Mouse (Mus musculus) layer of hippocampus, adult 9-11 months (tissue): ENCODE results near the gene Trim14.
A peak's percentile ranks its signal among the peaks of the same experiment; 100 is the strongest.

Source experiments
- DNase-seq: peaks from one replicate; pipeline ENCODE4 v3.0.0; 2022

Trim14 gene

DNA sequence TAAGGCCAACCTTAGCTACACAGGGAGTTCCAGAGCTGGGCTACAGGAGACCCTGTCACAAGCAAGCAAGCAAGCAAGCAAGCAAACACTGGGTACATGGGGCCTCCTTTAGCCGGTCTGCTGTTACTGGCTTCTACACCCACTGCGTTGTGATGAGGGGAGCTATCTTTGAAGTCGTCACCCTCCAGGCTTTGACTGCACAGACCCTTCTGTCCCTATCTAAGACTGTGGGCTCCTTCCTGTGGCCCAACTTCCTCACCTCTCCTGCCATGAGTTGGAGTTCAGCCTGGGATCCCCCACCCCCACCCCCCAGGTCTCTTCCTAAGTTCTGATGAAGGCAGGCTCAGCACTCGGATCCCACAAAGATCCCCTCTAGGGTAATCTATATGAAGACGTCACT lies 26.1 kb upstream of the Trim14 start:
- no peak for DNase-seq

GRCm38 (mm10) chr4:46560069-46560705 lies 24.2 kb upstream of the Trim14 start:
- no peak for DNase-seq

GRCm38 (mm10) chr4:46558672-46559667 lies 23.0 kb upstream of the Trim14 start:
- no peak for DNase-seq

DNA sequence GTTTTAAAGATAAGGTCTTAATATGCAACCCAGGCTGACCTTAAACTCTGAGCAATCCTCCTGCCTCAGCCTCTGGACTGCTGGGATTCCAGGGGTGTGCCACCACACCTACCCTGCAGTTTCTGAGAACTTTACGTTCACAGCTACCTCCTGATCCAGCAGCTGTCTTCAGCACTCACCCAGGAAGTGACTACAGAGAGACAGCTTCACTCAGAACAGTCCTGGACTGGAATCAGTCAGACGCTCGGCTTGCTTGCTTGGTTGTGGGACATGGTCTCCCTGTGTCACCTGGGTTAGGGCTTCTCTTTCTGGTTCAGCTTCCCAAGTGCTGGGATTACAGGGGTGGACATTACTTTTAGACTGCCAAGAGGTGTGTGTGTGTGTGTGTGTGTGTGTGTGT lies 21.0 kb upstream of the Trim14 start:
- no peak for DNase-seq

- DNase-seq, result no peak
Observed at GRCm38 (mm10) chr4:46555762-46556161, 19.8 kb upstream of the Trim14 start.

DNA sequence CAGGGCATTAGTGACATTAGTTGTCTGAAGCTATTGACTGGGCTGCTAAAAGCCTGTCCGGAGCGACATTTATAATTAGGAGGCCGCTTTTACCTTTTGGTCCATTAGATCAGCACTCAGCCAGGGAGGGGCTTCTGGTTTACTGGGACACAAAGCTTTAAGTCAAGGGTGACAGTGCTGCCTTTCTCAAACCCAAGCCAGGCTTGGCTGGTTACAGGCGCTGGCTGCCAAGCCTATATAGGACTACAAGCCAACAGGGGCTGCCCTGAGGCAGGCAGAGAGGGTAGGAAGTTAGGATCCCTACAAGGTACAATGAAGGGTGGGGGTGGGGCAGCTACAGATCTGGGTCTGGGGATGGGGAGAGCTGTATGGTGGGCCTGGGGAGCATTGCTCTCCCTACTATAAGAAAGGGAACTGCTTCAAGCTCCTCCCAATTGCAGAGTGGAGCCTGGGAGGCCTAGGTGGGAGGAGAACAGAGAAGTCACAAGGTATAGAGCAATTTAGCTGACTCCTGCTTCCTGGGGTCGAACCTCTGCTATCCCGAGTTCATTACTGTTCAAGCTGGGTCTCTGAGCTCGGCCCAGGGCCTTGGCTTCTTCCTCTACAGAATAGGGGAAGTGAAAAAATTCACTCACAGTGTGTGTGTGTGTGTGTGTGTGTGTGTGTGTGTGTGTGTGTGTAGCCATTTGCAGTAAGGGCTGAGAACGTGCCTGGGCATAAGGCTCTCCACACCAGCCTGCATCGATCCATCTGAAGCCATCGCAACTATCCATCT lies 18.5 kb upstream of the Trim14 start:
- peak; percentile 68 for DNase-seq

GRCm38 (mm10) chr4:46553864-46554263 lies 17.9 kb upstream of the Trim14 start:
- DNase-seq, result no peak

DNA sequence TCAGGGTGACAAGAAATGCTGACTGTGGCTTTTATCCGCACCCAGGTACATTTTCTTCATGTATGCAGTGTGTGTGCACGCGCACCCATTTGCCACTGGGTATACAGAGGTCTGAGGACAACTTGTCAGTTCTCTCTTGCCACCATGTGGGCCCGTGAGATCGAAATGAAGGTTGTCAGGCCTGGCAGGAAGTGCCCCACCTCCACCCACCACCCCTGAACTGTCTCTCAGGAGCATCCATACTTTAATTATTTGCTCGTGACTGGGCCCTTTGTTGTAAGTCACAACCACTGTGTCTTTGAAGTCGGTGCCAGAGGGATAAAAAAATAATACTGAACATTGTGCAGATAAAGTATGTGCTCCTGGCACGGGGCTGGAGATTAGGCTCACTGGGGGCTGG lies 14.5 kb upstream of the Trim14 start:
- DNase-seq, result no peak

GRCm38 (mm10) chr4:46549979-46550378 lies 14.0 kb upstream of the Trim14 start:
- DNase-seq, result no peak

DNA sequence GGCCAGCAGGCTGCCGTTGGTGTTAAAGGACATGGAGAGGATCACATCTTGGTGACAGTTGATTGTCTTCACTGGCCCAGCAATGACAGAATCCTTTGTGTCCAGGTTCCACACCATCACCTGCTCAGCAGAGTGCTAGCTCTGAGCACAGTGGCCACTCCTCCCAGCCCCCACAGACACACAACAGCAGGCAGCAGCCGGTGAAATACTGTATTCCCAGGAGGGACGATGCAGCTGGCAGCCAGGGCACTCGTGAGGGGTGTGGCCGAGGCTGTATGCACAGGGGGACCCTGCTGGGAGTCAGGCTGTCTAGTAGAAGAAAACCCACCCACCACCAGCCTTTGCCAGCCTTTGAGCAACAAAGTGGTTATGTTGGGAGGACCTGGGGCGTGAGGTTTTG lies 10.8 kb upstream of the Trim14 start:
- DNase-seq, result no peak

DNA sequence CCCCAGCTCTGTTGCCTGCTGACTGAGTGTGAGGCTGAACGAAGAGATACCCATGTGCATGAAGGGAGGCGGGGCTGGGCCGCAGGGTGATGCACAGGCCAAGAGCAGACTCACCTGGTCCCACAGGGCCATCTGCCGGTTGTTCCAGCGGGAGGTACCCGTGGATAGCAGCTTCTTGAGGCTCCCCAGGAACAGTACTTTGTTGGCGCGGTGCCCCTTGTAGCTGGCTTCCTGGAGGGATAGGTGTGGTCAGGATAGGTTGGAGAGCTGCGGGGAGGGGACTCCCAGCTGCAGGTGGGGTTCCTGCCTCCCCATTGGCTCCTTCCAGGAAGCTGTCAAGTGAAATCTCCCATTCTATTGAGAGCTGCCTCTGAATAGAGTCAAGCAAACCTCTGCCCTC lies 9.6 kb upstream of the Trim14 start:
- DNase-seq, result no peak

DNA sequence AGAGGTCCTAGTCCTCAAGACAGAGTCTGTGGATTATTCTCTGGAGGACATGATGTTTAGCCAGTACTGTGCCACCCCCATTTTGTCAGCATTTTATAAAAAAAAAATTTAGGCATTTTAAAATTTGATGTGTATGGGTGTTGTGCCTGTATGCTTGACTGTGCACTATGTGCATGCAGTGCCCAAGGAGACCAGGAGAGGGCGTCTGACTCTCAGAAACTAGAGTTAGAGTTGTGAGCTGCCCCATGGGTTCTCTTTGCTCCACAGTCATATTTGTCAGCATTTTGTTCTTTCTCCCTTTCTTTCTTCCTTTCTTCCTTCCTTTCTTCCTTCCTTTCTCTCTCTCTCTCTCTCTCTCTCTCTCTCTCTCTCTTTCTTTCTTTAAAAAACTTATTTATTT lies 8.4 kb upstream of the Trim14 start:
- DNase-seq, result no peak

DNA sequence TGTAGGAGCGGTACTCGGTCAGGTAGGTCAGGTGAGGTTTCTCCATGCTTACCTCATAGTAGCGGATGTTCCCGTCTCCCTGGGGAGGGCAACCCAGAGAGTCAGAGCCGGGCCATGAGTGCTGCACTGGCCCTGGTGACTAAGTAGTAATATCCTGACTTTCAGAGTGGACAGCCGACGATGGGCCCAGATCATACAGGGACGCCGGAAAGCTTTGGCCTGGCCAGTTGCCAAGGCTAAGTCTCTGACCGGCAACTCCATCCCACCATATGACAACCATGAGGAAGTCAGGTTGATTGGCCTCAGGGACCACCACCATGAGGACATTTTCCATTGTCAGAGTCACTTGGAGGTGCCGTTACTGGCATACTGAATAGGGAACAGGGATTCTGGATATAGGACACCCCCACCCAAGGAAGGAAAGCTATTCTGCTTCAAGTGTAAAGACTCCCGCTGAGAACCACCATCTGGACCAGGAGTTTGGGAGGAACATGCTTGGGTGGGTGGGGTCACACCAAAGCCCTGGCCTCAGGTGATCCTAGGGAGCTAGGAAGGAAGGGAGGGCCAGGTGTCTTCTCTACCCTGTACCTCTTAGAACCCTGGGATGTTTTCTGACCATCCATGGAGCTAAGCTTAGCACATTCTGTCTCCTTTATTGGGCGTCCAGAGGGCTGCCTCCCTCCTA lies 7.6 kb upstream of the Trim14 start:
- DNase-seq, result no peak

GRCm38 (mm10) chr4:46541707-46542106 lies 5.8 kb upstream of the Trim14 start:
- DNase-seq, result no peak

- no peak for DNase-seq
Observed at GRCm38 (mm10) chr4:46539167-46539566, 3.2 kb upstream of the Trim14 start.

DNA sequence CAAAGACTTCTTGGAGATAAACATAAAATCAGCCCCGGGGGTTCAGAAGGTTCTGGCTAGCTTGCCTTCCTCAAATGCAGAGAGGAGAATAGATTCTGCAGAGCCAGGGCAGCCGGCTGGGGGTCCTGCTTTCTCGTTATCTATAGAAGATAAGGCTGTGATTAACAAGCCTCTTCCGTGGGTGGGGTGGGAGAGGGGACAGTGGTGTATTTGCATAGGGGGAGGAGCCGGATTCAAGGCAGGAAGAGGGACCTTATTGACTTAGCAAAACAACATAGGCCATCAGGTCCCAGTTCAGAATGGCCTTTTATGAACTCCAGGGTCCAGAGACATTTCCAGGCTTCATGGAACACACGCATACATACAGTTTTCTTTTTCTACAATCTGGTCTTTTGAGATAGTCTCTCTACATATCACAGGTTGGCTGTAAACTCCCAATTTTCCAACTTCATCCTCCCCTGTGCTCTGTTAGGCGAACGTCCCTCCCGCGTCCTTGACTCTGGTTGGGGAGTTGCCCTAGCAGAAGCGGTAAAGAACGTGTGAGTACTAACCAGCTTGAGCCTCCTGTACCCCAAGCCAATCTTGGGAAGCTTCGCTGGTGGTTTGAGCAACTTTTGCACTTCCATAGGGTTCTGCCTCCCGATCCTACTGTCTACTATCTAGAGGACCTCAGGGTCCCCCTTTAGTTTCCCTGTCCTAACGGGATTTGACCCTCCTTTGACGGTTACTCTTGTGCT lies 679 bp downstream of the Trim14 start:
- DNase-seq, result no peak

GRCm38 (mm10) chr4:46533934-46534720 lies 1.8 kb downstream of the Trim14 start:
- DNase-seq, result no peak

GRCm38 (mm10) chr4:46532926-46533325 lies 3.0 kb downstream of the Trim14 start:
- no peak for DNase-seq

GRCm38 (mm10) chr4:46532511-46532910 lies 3.4 kb downstream of the Trim14 start:
- DNase-seq, result no peak

DNA sequence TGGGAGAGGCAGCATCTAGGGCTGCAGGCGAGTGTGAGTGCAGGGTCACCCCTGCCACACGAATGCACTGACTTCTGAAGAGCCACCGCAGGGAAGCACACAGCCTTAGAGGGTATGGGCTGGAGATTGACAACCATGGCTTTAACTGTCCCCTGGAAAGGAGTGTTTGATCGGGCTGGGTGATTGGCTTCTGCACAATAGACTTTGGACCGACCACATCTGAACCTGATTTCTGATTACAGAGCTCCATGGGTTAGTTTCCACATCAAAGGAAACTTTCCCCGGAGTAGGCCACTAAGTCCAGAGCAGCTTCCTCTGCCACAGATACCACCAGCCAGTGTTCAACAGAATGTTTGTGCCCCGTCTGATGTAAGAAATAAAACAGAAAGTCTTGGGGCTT lies 6.2 kb downstream of the Trim14 start:
- no peak for DNase-seq

DNA sequence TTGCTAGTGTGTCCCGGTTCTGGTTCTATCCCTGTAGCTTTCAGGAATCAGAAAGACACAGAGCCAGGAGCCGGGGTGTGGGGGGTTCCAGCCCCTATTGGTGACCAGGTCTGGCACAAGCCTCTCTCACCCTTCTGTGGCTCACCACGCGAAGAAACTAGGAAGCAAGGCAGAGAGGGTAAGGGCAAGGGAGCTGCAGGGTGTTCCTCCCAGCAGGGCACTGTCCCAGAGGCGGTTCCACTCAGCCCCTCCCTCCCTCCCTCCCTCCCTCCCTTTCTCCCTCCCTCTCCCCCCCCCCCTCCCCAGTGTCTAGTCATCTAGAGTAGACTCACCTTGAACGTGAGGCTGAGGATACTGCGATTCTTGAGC lies 8.4 kb downstream of the Trim14 start:
- no peak for DNase-seq
